Mouse (Mus musculus) erythroblast, embryonic 14.5 days (primary cell): ENCODE data around the gene Rtn4r. TPM values are rescaled to one million over a fixed set of nuclear protein-coding genes. Genes with fewer than 3 reads are reported as not detected.

Experiments used
- H3K27me3 ChIP-seq: 2 replicates; pipeline ENCODE4 v1.6.1; 2012; ENCODE audit warnings: inconsistent platforms; ENCODE audit not compliant: control insufficient read depth
- H3K36me3 ChIP-seq: 2 replicates; pipeline ENCODE4 v1.6.1; 2012; ENCODE audit warnings: mild to moderate bottlenecking, inconsistent platforms; ENCODE audit not compliant: control insufficient read depth
- H3K4me1 ChIP-seq: 2 replicates; pipeline ENCODE4 v1.6.1; 2012; ENCODE audit warnings: inconsistent platforms; ENCODE audit not compliant: control insufficient read depth
- H3K4me3 ChIP-seq: replicated peaks from 2 replicates; pipeline ENCODE3; 2012; ENCODE audit warnings: moderate library complexity, mild to moderate bottlenecking, inconsistent platforms
- H3K9me3 ChIP-seq: 2 replicates; pipeline ENCODE4 v1.6.1; 2012; ENCODE audit warnings: low read length, inconsistent platforms, mixed read lengths; ENCODE audit not compliant: control insufficient read depth
- GATA1 ChIP-seq: IDR thresholded peaks from 2 replicates; pipeline ENCODE4 v1.6.1; 2012; ENCODE audit warnings: low read length, inconsistent platforms, mixed read lengths
- TAL1 ChIP-seq: IDR thresholded peaks from 3 replicates; pipeline ENCODE4 v1.6.1; 2012; ENCODE audit warnings: low read length, inconsistent platforms, mixed read lengths
- polyA plus RNA-seq: library from polyadenylated mRNA; stranded (reverse); fragments of >175 nt; gene quantifications from 2 replicates; pipeline ENCODE4 v1.2.3, GENCODE M21; 2012

Rtn4r gene
- 0.02 TPM in 1 of 2 replicates, not detected in the other for polyA plus RNA-seq

DNA sequence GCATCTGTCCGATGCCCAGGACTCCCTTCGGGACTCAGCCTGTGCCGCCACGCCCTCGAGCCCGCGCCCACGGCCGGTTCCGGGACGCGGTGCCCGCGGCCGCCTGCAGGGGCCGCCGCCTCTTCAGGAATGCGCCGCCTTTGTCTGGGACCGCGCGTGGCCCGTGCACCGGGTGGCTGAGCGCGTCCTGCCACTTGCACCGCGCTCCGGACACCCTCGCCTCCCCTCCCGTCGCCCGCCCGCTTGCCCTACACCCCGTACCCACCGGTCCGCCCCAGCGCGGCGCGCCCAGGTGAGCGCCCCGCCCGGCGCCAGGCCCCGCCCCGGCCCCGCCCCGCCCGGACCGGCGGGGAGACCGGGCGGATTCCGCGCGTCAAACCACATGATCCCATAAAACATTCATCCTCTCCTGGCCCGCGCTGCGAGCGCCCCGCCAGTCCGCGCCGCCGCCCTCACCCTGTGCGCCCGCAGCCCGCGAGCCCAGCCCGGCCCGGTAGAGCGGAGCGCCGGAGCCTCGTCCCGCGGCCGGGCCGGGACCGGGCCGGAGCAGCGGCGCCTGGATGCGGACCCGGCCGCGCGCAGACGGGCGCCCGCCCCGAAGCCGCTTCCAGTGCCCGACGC lies at the start of gene Rtn4r:
Rtn4r (plus strand) TSS at position 402 of the 621 bp plus-strand sequence.
- Histone ChIP-seq H3K9me3 (no peaks in the 10 kb centered on the region), H3K4me1 (peaks cover 6% of the 10 kb centered on the region), H3K4me3 (peak within 1 kb of the TSS; percentile 42), H3K36me3 (no peaks in the 10 kb centered on the region), H3K27me3 (peaks cover 41% of the 10 kb centered on the region)
- no peak for TF ChIP-seq GATA1
- no peak for TF ChIP-seq TAL1

DNA sequence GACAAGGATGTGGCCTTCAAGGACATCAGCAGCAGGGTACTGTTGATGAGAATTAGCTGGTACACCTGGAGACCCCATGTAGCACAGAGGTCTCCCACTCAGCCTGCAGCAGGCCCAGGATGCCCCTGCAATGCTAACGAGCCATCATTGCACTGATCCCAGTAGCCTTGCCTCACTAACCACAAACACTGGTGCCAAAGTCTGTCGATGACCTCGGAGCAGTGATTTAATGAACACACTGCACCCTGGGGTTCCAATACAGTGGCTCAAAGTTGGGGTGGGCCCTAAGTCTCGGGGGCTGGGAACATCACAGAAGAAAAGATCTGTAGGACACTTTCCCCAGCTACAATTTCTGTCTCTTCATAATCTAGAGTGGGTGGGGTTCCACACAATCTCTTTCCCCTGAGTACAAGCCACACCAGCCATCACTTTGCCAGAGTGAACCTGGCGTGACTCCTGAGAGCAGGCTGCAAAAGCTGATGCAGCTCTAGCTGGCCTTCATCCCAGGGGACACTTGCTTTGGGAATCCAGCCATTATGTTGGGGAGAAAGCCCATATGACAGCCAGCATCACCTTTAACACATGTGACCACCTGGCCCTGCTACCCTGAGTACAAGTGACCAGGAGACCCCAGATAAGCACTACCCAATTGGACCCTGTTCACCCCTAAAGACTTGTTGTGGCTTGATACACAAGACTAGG lies 49.0 kb upstream of the Rtn4r start:
- H3K4me3 ChIP-seq, result no peak overlapping the region
- no peaks in the 10 kb centered on the region; the same call in 1 of the 2 replicates for H3K4me1 ChIP-seq
- no peak for TF ChIP-seq TAL1
- TF ChIP-seq GATA1, result no peak
- H3K27me3 ChIP-seq, result no peaks in the 10 kb centered on the region
- no peaks in the 10 kb centered on the region for H3K36me3 ChIP-seq
- H3K9me3 ChIP-seq, result no peaks in the 10 kb centered on the region

DNA sequence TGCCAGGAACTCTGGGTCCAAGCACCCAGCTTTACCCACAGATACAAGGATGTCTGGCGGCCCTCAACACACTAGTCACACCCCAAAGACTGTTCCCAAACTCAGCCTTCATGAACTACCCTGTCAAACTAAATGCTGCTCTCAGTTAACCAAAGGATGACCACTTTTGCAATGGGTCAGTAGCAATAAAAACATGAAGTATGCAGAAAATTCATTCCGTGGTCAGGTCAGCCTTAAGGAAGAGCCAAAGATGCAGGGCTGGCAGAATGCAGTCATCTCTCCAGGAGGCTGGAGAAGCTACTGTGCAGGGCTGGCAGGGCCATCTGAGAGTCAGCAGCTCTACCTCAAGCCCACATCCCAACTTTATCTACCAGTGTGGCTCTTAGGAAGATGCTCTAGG lies 48.1 kb upstream of the Rtn4r start:
- Histone ChIP-seq H3K4me3 (no peak overlapping the region), H3K9me3 (no peaks in the 10 kb centered on the region), H3K36me3 (no peaks in the 10 kb centered on the region), H3K4me1 (no peaks in the 10 kb centered on the region; the same call in 1 of the 2 replicates), H3K27me3 (no peaks in the 10 kb centered on the region)
- TF ChIP-seq GATA1 (no peak), TAL1 (no peak)

DNA sequence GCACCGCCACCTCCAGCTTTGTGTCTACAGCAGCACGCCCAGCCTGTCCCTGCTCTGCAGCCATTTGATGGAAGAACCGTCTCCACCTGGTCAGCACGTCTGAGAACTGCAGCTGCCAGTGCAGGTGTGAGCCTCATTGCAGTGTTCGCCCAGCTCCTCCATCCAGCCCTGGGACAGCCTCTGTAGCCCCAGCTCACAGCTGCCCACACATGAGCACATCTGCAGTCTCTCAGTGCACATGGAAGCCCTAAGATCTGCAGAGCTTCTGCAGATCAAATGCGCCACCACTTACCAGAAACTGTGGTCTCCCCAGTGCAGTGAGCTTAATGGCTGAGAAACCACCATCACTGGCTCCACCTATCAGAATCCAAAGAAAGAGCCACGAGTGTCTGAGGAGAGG lies 47.3 kb upstream of the Rtn4r start:
- no peaks in the 10 kb centered on the region for H3K36me3 ChIP-seq
- no peaks in the 10 kb centered on the region for H3K9me3 ChIP-seq
- no peaks in the 10 kb centered on the region for H3K27me3 ChIP-seq
- no peaks in the 10 kb centered on the region; the same call in 1 of the 2 replicates for H3K4me1 ChIP-seq
- H3K4me3 ChIP-seq, result no peak overlapping the region
- no peak for TF ChIP-seq GATA1
- no peak for TF ChIP-seq TAL1

DNA sequence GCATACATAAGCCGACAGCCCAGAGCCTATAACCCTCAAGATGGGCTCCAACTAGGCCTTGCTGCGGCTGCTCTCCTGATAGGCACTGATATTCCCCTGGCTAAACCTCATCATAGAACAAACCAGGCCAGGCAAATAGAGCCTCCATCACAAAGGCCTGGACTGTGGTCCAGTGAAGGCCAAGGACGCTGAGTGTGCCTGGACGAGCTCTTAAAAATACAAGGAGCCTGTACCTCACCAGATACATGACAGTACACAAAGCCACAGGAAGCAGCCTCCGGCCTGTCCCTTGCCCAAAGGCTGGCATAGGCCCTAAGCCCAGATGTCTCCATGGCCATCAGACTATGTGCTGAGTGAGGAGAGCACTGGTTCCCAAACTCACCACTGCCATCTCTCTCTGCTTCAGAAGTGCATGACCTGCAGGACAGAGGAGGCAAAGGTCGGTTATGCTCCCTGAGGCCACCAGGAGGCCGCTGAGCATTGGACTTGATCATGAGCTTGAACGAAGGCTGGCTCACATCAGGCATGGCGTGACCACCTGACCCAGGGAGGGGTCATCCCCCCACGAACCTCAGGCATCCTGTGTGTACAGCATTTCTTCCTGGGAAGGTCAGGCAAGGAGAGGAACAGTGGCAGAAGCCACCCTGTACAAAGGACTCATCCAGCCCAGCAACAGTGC lies 46.2 kb upstream of the Rtn4r start:
- TF ChIP-seq GATA1, result no peak
- no peak for TF ChIP-seq TAL1
- H3K9me3 ChIP-seq, result no peaks in the 10 kb centered on the region
- no peaks in the 10 kb centered on the region for H3K27me3 ChIP-seq
- H3K4me3 ChIP-seq, result no peak overlapping the region
- H3K4me1 ChIP-seq, result no peaks in the 10 kb centered on the region; the same call in 1 of the 2 replicates
- no peaks in the 10 kb centered on the region for H3K36me3 ChIP-seq

DNA sequence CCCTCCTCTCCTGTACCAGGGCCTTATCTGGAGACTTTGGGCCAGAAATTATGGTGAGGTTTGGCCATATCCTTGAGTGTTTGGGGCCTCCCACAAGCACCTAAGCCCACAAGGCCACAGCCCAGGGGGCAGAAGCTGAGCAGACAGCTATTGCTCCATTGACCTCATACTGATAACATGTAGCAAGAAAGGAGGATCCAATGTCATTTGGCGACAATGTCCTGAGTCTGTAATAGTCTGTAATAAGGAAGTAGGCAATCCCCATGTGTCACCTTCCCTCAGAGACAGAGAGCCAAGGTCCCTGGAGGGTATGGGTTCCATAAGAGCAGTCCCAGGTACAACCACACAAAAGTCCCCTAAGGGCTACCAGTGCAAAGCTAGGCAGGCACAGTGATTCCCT lies 45.2 kb upstream of the Rtn4r start:
- Histone ChIP-seq H3K9me3 (no peaks in the 10 kb centered on the region), H3K4me1 (no peaks in the 10 kb centered on the region; the same call in 1 of the 2 replicates), H3K4me3 (no peak overlapping the region), H3K27me3 (no peaks in the 10 kb centered on the region; the same call in 1 of the 2 replicates), H3K36me3 (no peaks in the 10 kb centered on the region)
- TF ChIP-seq TAL1, result no peak
- TF ChIP-seq GATA1, result no peak

DNA sequence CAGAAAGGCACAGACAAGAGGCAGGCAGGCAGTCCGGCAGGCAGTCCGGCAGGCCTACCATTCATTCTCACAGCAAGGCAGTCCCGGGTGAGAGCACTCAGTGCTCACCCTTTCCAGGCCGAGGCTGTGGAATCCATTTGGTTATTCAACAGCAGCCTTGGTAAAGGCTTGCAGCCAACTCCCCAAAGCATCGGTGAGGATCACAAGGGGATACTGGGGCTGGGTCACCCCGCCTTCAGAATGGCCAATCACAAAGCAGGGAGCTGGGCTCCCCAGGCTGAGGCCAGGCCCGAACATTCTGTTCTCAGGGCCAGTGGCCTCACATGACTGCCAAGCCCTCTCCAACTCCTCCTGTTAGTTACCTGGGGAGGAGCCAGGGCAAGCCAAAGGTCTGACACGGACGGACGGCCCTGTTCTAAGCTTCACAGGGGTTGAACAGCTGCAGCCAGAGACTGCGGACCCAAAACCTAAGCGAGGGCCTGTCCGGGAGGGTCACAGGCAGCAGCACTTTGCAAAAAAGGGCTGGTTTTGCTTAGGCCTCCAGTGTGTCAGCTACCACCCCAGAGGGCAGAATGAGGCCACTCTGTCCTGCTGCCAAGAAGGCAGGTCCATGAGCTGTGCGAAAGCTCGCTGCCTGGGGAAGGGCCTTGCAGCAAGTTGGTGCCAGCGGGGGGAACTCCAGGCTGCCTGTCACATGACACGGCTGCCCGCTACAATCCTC lies 44.1 kb upstream of the Rtn4r start:
- Histone ChIP-seq H3K9me3 (no peaks in the 10 kb centered on the region), H3K27me3 (peaks cover 10% of the 10 kb centered on the region), H3K4me1 (peaks cover 5% of the 10 kb centered on the region), H3K36me3 (no peaks in the 10 kb centered on the region), H3K4me3 (no peak overlapping the region)
- TF ChIP-seq TAL1 (no peak), GATA1 (no peak)

DNA sequence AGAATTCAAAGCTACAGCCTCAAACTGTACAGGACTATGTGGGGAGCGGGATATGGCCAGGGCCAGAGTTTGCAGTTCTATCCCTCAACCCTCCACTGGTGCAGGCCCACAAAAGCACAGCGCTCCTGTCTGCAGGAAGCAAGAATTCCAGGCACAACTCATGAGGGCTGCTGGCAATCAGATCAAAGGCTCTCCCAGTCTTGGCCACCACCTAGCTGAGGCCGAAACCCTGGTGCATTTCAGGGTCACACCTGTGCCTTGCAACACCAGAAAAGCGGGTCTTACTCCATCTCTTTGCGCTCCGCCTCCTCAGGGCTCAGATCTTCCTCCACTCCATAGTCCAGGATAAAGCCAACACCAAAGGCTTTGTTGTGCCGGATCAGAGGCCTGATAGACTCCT lies 43.2 kb upstream of the Rtn4r start:
- no peaks in the 10 kb centered on the region for H3K36me3 ChIP-seq
- H3K27me3 ChIP-seq, result peaks cover 19% of the 10 kb centered on the region
- no peak for TF ChIP-seq TAL1
- no peak for TF ChIP-seq GATA1
- no peak overlapping the region for H3K4me3 ChIP-seq
- H3K4me1 ChIP-seq, result peaks cover 14% of the 10 kb centered on the region
- peaks cover 2% of the 10 kb centered on the region; the same call in 1 of the 2 replicates for H3K9me3 ChIP-seq
